Mouse (Mus musculus): ENCODE data around the gene Itgae.

- TF ChIP-seq POLR2A (IDR thresholded peaks at IDR 0.05; ENCODE audit: borderline replicate concordance, low read depth, low read length) (no peak), CTCF (IDR thresholded peaks at IDR 0.05; ENCODE audit: low read depth, low read length) (no peak)
Observed at GRCm38 (mm10) chr11:73092877-73093276, 2.5 kb downstream of the Itgae start.
